Mouse (Mus musculus): ENCODE data around the gene Brd4. TPM values are rescaled to one million over a fixed set of nuclear protein-coding genes. Genes with fewer than 3 reads are reported as not detected.

Brd4 gene
- total RNA-seq, 2 experiments from 2014 or later: 106 to 110 TPM

Other genes starting within 250 kb of the Brd4 start
- 6.3 and 13.1 TPM in 2 replicates for gene Rrp1b, start 248.6 kb downstream of the Brd4 start, total RNA-seq (2015; ENCODE audit: low replicate concordance)
- gene Rrp1b, start 248.6 kb downstream of the Brd4 start, total RNA-seq (2017; ENCODE audit: low replicate concordance): 5.2 and 5.4 TPM in 2 replicates
- gene Hsf2bp, start 248.4 kb downstream of the Brd4 start, total RNA-seq (2015; ENCODE audit: low replicate concordance): not detected in 2 replicates
- not detected in 2 replicates for gene Hsf2bp, start 248.4 kb downstream of the Brd4 start, total RNA-seq (2017; ENCODE audit: low replicate concordance)
- gene Notch3, start 117.9 kb downstream of the Brd4 start, total RNA-seq (2015; ENCODE audit: low replicate concordance): not detected in 2 replicates
- gene Notch3, start 117.9 kb downstream of the Brd4 start, total RNA-seq (2017; ENCODE audit: low replicate concordance): 0.09 and 0.14 TPM in 2 replicates
- 1.9 TPM in 1 of 2 replicates, not detected in the other for gene Ephx3, start 95.2 kb downstream of the Brd4 start, total RNA-seq (2015; ENCODE audit: low replicate concordance)
- gene Ephx3, start 95.2 kb downstream of the Brd4 start, total RNA-seq (2017; ENCODE audit: low replicate concordance): 0.68 TPM in 1 of 2 replicates, not detected in the other
- 13.1 and 25.3 TPM in 2 replicates for gene Akap8, start 36.5 kb upstream of the Brd4 start, total RNA-seq (2015; ENCODE audit: low replicate concordance)
- gene Akap8, start 36.5 kb upstream of the Brd4 start, total RNA-seq (2017; ENCODE audit: low replicate concordance): 31.6 and 51.6 TPM in 2 replicates
- gene Akap8l, start 65.9 kb upstream of the Brd4 start, total RNA-seq (2015; ENCODE audit: low replicate concordance): 64.6 and 80.7 TPM in 2 replicates
- 104 and 150 TPM in 2 replicates for gene Akap8l, start 65.9 kb upstream of the Brd4 start, total RNA-seq (2017; ENCODE audit: low replicate concordance)
- gene Wiz, start 104.7 kb upstream of the Brd4 start, total RNA-seq (2015; ENCODE audit: low replicate concordance): 9.2 and 11.9 TPM in 2 replicates
- gene Wiz, start 104.7 kb upstream of the Brd4 start, total RNA-seq (2017; ENCODE audit: low replicate concordance): 0.77 and 3.5 TPM in 2 replicates
- gene Rasal3, start 118.9 kb upstream of the Brd4 start, total RNA-seq (2015; ENCODE audit: low replicate concordance): 5.0 and 9.2 TPM in 2 replicates
- gene Rasal3, start 118.9 kb upstream of the Brd4 start, total RNA-seq (2017; ENCODE audit: low replicate concordance): 4.6 and 5.2 TPM in 2 replicates
- 1.3 TPM in 1 of 2 replicates, not detected in the other for gene Pglyrp2, start 139.4 kb upstream of the Brd4 start, total RNA-seq (2015; ENCODE audit: low replicate concordance)
- gene Pglyrp2, start 139.4 kb upstream of the Brd4 start, total RNA-seq (2017; ENCODE audit: low replicate concordance): 0.84 TPM in 1 of 2 replicates, not detected in the other
- gene Cyp4f39, start 168.0 kb upstream of the Brd4 start, total RNA-seq (2015; ENCODE audit: low replicate concordance): not detected in 2 replicates
- gene Cyp4f39, start 168.0 kb upstream of the Brd4 start, total RNA-seq (2017; ENCODE audit: low replicate concordance): 0.77 and 2.1 TPM in 2 replicates
- not detected in 2 replicates for gene Cyp4f17, start 221.3 kb upstream of the Brd4 start, total RNA-seq (2015; ENCODE audit: low replicate concordance)
- not detected in 2 replicates for gene Cyp4f17, start 221.3 kb upstream of the Brd4 start, total RNA-seq (2017; ENCODE audit: low replicate concordance)